Mouse (Mus musculus): ENCODE measurements around the gene Rbm4b. TPM values are rescaled to one million over a fixed set of nuclear protein-coding genes. Genes with fewer than 3 reads are reported as not detected.
A peak's percentile ranks its signal among the peaks of the same experiment; 100 is the strongest.

Gene Rbm4b
- polyA plus RNA-seq (2015; fragmentation: Nextera tagmentation; extraction: Ambion mirVana): 36.1 and 40.6 TPM in 2 replicates

- peak within 1 kb of the TSS; percentile 87 for H3K9ac ChIP-seq
- ATAC-seq (ENCODE audit: extremely low read depth, insufficient number of reproducible peaks, low FRiP score, low TSS enrichment): peak; percentile 97
- H3K27me3 ChIP-seq (replicated peaks): no peaks in the 10 kb centered on the region
- peak within 1 kb of the TSS; percentile 92 for H3K27ac ChIP-seq (replicated peaks)
- H3K4me1 ChIP-seq: peaks cover 36% of the 10 kb centered on the region
- peaks cover 31% of the 10 kb centered on the region for H3K36me3 ChIP-seq
- H3K4me3 ChIP-seq: peak within 1 kb of the TSS; percentile 72
- no peaks in the 10 kb centered on the region for H3K9me3 ChIP-seq
- H3K4me2 ChIP-seq: peak within 1 kb of the TSS; percentile 89
- 1% methylated on average over 65 of the region's 65 CpGs for WGBS
These were observed at the start of gene Rbm4b for GRCm38 (mm10) chr19:4756193-4756911. Gene Rbm4b, plus strand, starts transcription at chr19:4756497.

GRCm38 (mm10) chr19:4708765-4709164 is 47.5 kb upstream of the Rbm4b start:
- H3K27ac ChIP-seq (replicated peaks): no peak overlapping the region
- H3K9me3 ChIP-seq: no peaks in the 10 kb centered on the region
- H3K4me3 ChIP-seq: no peak overlapping the region
- H3K4me1 ChIP-seq: peaks cover 18% of the 10 kb centered on the region
- ATAC-seq (ENCODE audit: extremely low read depth, insufficient number of reproducible peaks, low FRiP score, low TSS enrichment): no peak
- H3K4me2 ChIP-seq: no peak overlapping the region
- WGBS: 78% methylated on average over 10 of the region's 10 CpGs
- H3K27me3 ChIP-seq (replicated peaks): peaks cover 72% of the 10 kb centered on the region
- no peaks in the 10 kb centered on the region for H3K36me3 ChIP-seq
- no peak overlapping the region for H3K9ac ChIP-seq

GRCm38 (mm10) chr19:4711098-4711600 is 45.1 kb upstream of the Rbm4b start, which contains the start of gene Sptbn2:
Gene Sptbn2, plus strand, starts transcription at chr19:4711167.
- H3K27me3 ChIP-seq (replicated peaks): peaks cover 84% of the 10 kb centered on the region
- 12% methylated on average over 13 of the region's 13 CpGs for WGBS
- no peak for ATAC-seq (ENCODE audit: extremely low read depth, insufficient number of reproducible peaks, low FRiP score, low TSS enrichment)
- H3K4me2 ChIP-seq: peak within 1 kb of the TSS; percentile 93
- peak within 1 kb of the TSS; percentile 72 for H3K9ac ChIP-seq
- H3K4me3 ChIP-seq: peak within 1 kb of the TSS; percentile 62
- H3K27ac ChIP-seq (replicated peaks): no peak within 1 kb of the TSS
- no peaks in the 10 kb centered on the region for H3K36me3 ChIP-seq
- H3K4me1 ChIP-seq: peaks cover 18% of the 10 kb centered on the region
- H3K9me3 ChIP-seq: no peaks in the 10 kb centered on the region

GRCm38 (mm10) chr19:4711601-4712155 is 44.6 kb upstream of the Rbm4b start:
- no peak overlapping the region for H3K27ac ChIP-seq (replicated peaks)
- H3K9me3 ChIP-seq: no peaks in the 10 kb centered on the region
- H3K9ac ChIP-seq: peak overlapping the region; percentile 72
- no peak for ATAC-seq (ENCODE audit: extremely low read depth, insufficient number of reproducible peaks, low FRiP score, low TSS enrichment)
- H3K4me1 ChIP-seq: peaks cover 18% of the 10 kb centered on the region
- no peaks in the 10 kb centered on the region for H3K36me3 ChIP-seq
- H3K27me3 ChIP-seq (replicated peaks): peaks cover 88% of the 10 kb centered on the region
- H3K4me3 ChIP-seq: peak overlapping the region; percentile 62
- peak overlapping the region; percentile 93 for H3K4me2 ChIP-seq
- under 1% methylated on average over 51 of the region's 65 CpGs for WGBS

- peaks cover 89% of the 10 kb centered on the region for H3K27me3 ChIP-seq (replicated peaks)
- ATAC-seq (ENCODE audit: extremely low read depth, insufficient number of reproducible peaks, low FRiP score, low TSS enrichment): no peak
- H3K9ac ChIP-seq: peak overlapping the region; percentile 72
- no peak overlapping the region for H3K27ac ChIP-seq (replicated peaks)
- no peaks in the 10 kb centered on the region for H3K36me3 ChIP-seq
- peaks cover 18% of the 10 kb centered on the region for H3K4me1 ChIP-seq
- H3K9me3 ChIP-seq: no peaks in the 10 kb centered on the region
- WGBS: under 1% methylated on average over 59 of the region's 60 CpGs
- H3K4me3 ChIP-seq: peak overlapping the region; percentile 62
- H3K4me2 ChIP-seq: peak overlapping the region; percentile 93
These were observed 44.0 kb upstream of the Rbm4b start for GRCm38 (mm10) chr19:4712156-4712780.

- H3K36me3 ChIP-seq: no peaks in the 10 kb centered on the region
- H3K9ac ChIP-seq: peak overlapping the region; percentile 72; the same call in 1 of the 2 replicates
- H3K4me1 ChIP-seq: peaks cover 18% of the 10 kb centered on the region
- H3K4me3 ChIP-seq: peak overlapping the region; percentile 62
- H3K27ac ChIP-seq (replicated peaks): no peak overlapping the region
- ATAC-seq (ENCODE audit: extremely low read depth, insufficient number of reproducible peaks, low FRiP score, low TSS enrichment): no peak
- H3K4me2 ChIP-seq: peak overlapping the region; percentile 93
- no peaks in the 10 kb centered on the region for H3K9me3 ChIP-seq
- 36% methylated on average over 13 of the region's 13 CpGs for WGBS
- H3K27me3 ChIP-seq (replicated peaks): peaks cover 93% of the 10 kb centered on the region
These were observed 43.3 kb upstream of the Rbm4b start for GRCm38 (mm10) chr19:4712781-4713526.

GRCm38 (mm10) chr19:4713886-4714285 is 42.4 kb upstream of the Rbm4b start:
- H3K27me3 ChIP-seq (replicated peaks): peaks cover 96% of the 10 kb centered on the region
- WGBS: 64% methylated on average over 3 of the region's 3 CpGs

GRCm38 (mm10) chr19:4716756-4717155 is 39.5 kb upstream of the Rbm4b start:
- Histone ChIP-seq H3K4me3 (no peak overlapping the region), H3K9ac (no peak overlapping the region), H3K27me3 (replicated peaks) (peaks cover 97% of the 10 kb centered on the region), H3K9me3 (no peaks in the 10 kb centered on the region), H3K36me3 (no peaks in the 10 kb centered on the region), H3K27ac (replicated peaks) (no peak overlapping the region), H3K4me1 (peaks cover 28% of the 10 kb centered on the region), H3K4me2 (no peak overlapping the region)
- ATAC-seq (ENCODE audit: extremely low read depth, insufficient number of reproducible peaks, low FRiP score, low TSS enrichment): no peak
- 91% methylated on average over 14 of the region's 14 CpGs for WGBS

More at GRCm38 (mm10) chr19:4713886-4714285, 42.4 kb upstream of the Rbm4b start:
- Histone ChIP-seq H3K4me2 (no peak overlapping the region), H3K27ac (replicated peaks) (no peak overlapping the region), H3K9ac (no peak overlapping the region), H3K36me3 (no peaks in the 10 kb centered on the region), H3K9me3 (no peaks in the 10 kb centered on the region), H3K4me3 (no peak overlapping the region), H3K4me1 (peaks cover 21% of the 10 kb centered on the region)
- ATAC-seq (ENCODE audit: extremely low read depth, insufficient number of reproducible peaks, low FRiP score, low TSS enrichment): no peak

- no peak overlapping the region for H3K4me3 ChIP-seq
- no peak overlapping the region for H3K4me2 ChIP-seq
- no peak for ATAC-seq (ENCODE audit: extremely low read depth, insufficient number of reproducible peaks, low FRiP score, low TSS enrichment)
- H3K4me1 ChIP-seq: peaks cover 23% of the 10 kb centered on the region
- 91% methylated on average over 2 of the region's 2 CpGs for WGBS
- no peaks in the 10 kb centered on the region for H3K36me3 ChIP-seq
- H3K27ac ChIP-seq (replicated peaks): no peak overlapping the region
- peaks cover 97% of the 10 kb centered on the region for H3K27me3 ChIP-seq (replicated peaks)
- no peak overlapping the region for H3K9ac ChIP-seq
- no peaks in the 10 kb centered on the region for H3K9me3 ChIP-seq
These were observed 39.0 kb upstream of the Rbm4b start for GRCm38 (mm10) chr19:4717281-4717680.

- H3K36me3 ChIP-seq: no peaks in the 10 kb centered on the region
- no peak overlapping the region for H3K9ac ChIP-seq
- peaks cover 88% of the 10 kb centered on the region for H3K27me3 ChIP-seq (replicated peaks)
- no peak for ATAC-seq (ENCODE audit: extremely low read depth, insufficient number of reproducible peaks, low FRiP score, low TSS enrichment)
- no peak overlapping the region for H3K27ac ChIP-seq (replicated peaks)
- no peaks in the 10 kb centered on the region for H3K9me3 ChIP-seq
- no peak overlapping the region for H3K4me3 ChIP-seq
- H3K4me2 ChIP-seq: no peak overlapping the region
- WGBS: 20% methylated on average over 12 of the region's 12 CpGs
- H3K4me1 ChIP-seq: peaks cover 15% of the 10 kb centered on the region; the same call in 1 of the 2 replicates
These were observed 37.6 kb upstream of the Rbm4b start for GRCm38 (mm10) chr19:4718716-4719115.

- Histone ChIP-seq H3K4me2 (no peak overlapping the region), H3K4me3 (no peak overlapping the region), H3K9me3 (no peaks in the 10 kb centered on the region), H3K27ac (replicated peaks) (no peak overlapping the region), H3K36me3 (no peaks in the 10 kb centered on the region), H3K9ac (no peak overlapping the region), H3K27me3 (replicated peaks) (peaks cover 81% of the 10 kb centered on the region), H3K4me1 (peaks cover 15% of the 10 kb centered on the region; the same call in 1 of the 2 replicates)
- 17% methylated on average over 5 of the region's 5 CpGs for WGBS
- ATAC-seq (ENCODE audit: extremely low read depth, insufficient number of reproducible peaks, low FRiP score, low TSS enrichment): no peak
These were observed 36.9 kb upstream of the Rbm4b start for GRCm38 (mm10) chr19:4719351-4719764.
